Mouse (Mus musculus) heart, embryonic 16.5 days (tissue): ENCODE measurements at regions not wholly inside any gene's neighbourhood (a gene's known extent, or its start where the extent isn't known, plus 50 kb on each side); places are given as distances from the start of the nearest gene placed in this dataset.

Experiments
- ATAC-seq: fragments of 200-750 bp; cut with Nextera tagmentation; replicated peaks from 2 replicates; pipeline ENCODE4 v1.8.0; 2017; ENCODE audit warnings: moderate number of reproducible peaks; ENCODE audit not compliant: insufficient read depth, low FRiP score; ENCODE audit errors: extremely low read depth
- H3K27ac ChIP-seq: fragments of 300-500 bp; sonication (generic); 2 replicates; pipeline ENCODE4 v1.5.1; 2014; ENCODE audit warnings: mild to moderate bottlenecking, low read length, control low read depth, moderate library complexity
- H3K27me3 ChIP-seq: fragments of 300-500 bp; sonication (generic); 2 replicates; pipeline ENCODE4 v1.6.1; 2014; ENCODE audit warnings: low read length, mixed read lengths; ENCODE audit not compliant: control insufficient read depth, insufficient read depth
- H3K36me3 ChIP-seq: fragments of 300-500 bp; sonication (generic); 2 replicates; pipeline ENCODE4 v1.6.1; 2014; ENCODE audit not compliant: control insufficient read depth, insufficient read depth
- H3K4me1 ChIP-seq: fragments of 300-500 bp; sonication (generic); 2 replicates; pipeline ENCODE4 v1.6.1; 2014; ENCODE audit warnings: low read length, mixed read lengths; ENCODE audit not compliant: control insufficient read depth, insufficient read depth
- H3K4me2 ChIP-seq: fragments of 300-500 bp; sonication (generic); 2 replicates; pipeline ENCODE4 v1.6.1; 2014; ENCODE audit warnings: low read depth, mild to moderate bottlenecking, control low read depth, low read length
- H3K4me3 ChIP-seq: fragments of 300-500 bp; sonication (generic); 2 replicates; pipeline ENCODE4 v1.5.1; 2014; ENCODE audit warnings: mild to moderate bottlenecking, control low read depth, low read length
- H3K9ac ChIP-seq: fragments of 300-500 bp; sonication (generic); 2 replicates; pipeline ENCODE4 v1.6.1; 2014; ENCODE audit warnings: low read length, control low read depth
- H3K9me3 ChIP-seq: fragments of 300-500 bp; sonication (generic); replicated peaks from 2 replicates; pipeline ENCODE4 v1.6.1; 2016; ENCODE audit warnings: low read length; ENCODE audit not compliant: control insufficient read depth
- WGBS: fragments of 180-500 bp; shearing (Covaris S2); extraction: QIAGEN DNeasy Blood & Tissue Kit; methylation state at CpG from one replicate; pipeline ENCODE4 v1.1.7; 2014; 5-methylcytosine and 5-hydroxymethylcytosine counted together

DNA sequence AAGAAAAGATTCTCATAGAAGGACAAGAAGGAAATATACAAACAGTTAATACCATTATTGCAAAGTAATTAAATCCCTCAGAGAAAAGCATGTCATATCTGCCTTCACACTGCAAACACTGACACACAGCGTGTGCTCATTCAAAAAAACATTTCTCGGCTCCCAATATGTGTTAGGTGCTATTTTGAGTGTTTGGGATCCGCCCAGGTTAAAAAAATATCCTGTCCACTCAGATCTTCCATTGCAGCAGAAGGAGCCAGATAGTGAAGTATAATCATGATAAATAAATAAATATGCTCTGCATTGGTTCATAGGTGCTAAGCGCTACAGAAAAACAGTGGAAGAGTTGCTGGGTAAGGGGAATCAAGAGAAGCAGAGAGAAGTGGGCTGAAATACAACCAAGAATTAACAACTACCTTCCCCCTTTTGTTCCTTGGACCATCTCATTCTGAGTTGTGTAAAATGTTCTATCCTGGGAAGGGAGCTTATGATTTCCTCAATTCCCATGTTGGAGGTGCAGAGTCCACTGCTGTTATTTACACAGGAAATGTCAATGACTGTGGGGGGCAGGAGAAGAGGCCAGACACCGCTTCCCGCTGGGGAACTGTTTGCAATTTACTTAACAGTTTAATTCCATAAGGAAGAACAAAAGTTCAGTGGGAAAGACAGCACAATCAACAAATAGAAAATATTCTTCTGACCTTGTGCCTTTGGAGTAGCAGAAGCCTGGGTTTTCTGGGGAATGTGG is 139.9 kb downstream of the Tle1 start:
- Histone ChIP-seq H3K9ac (no peak overlapping the region), H3K36me3 (no peaks in the 10 kb centered on the region), H3K4me2 (no peak overlapping the region), H3K27ac (no peak overlapping the region), H3K4me1 (no peaks in the 10 kb centered on the region), H3K4me3 (no peak overlapping the region), H3K27me3 (no peaks in the 10 kb centered on the region), H3K9me3 (no peaks in the 10 kb centered on the region)
- ATAC-seq, result no peak
- 56% methylated on average over 6 of the region's 6 CpGs for WGBS

DNA sequence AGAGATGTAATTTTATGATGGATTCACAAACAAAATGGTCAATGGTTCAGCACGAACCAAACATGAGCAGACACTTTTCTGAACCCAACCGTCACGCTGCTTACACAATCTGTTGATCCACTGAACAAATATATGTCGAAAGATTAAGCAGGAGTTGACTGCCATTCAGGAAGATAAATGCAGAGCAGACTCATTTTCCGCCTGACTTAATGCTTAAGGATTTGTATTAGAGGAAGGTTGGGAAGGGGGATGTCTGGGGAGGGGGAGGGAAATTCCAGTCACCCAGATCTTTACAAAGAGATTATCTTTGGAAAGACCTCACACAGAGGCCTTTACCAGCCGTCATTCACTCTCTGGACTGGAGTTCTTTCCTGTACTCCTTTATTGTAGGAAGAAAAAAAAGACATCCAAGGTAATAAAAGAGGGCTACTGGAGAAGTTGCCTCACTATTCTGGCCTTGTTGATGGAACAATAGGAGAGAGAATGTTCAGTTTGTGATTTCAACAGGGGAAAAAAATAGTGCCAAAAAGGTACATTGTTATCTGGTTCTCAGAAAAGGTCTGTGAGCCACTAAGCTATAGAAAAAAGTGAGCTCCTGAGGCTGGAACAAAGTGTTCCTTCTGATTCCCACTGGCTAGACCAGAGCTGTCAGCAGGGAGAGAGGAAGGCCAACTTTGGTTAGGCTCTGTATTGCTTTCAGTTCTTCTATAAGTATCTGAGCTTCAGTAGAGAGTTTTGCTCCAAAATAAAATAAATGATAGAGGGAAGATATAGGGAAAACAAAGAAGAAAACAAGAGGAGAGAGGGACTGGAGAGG is 150.9 kb downstream of the Tle1 start:
- no peak for ATAC-seq
- Histone ChIP-seq H3K4me1 (no peaks in the 10 kb centered on the region), H3K9ac (no peak overlapping the region), H3K27ac (no peak overlapping the region), H3K4me2 (no peak overlapping the region), H3K9me3 (no peaks in the 10 kb centered on the region), H3K4me3 (no peak overlapping the region), H3K36me3 (no peaks in the 10 kb centered on the region), H3K27me3 (no peaks in the 10 kb centered on the region)
- WGBS, result 22% methylated on average over 6 of the region's 6 CpGs

DNA sequence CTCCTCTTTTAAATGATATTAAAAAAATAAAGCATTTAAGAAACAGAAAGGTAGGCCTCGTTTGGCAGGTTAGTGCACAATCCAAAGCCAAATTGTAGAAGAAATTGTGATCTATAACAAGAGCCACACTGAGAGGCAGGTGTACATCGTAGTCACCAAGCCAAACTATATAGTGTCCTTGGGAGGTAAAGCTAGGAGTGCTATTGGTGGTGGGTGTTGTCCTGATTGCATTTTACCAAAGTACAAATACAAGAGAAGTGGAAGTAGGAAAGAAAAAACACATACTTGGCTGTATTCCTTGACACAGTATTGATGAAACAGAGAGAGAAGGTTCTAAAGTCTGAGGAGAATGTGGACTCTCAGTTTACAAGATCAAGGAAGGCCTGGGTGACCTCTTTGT is 178.6 kb downstream of the Tle1 start:
- WGBS, result 68% methylated on average over 2 of the region's 2 CpGs
- ATAC-seq, result no peak
- H3K27ac ChIP-seq, result no peak overlapping the region
- no peak overlapping the region for H3K4me3 ChIP-seq
- H3K36me3 ChIP-seq, result no peaks in the 10 kb centered on the region
- no peaks in the 10 kb centered on the region for H3K27me3 ChIP-seq
- no peaks in the 10 kb centered on the region for H3K9me3 ChIP-seq
- no peak overlapping the region for H3K4me2 ChIP-seq
- no peak overlapping the region for H3K9ac ChIP-seq
- H3K4me1 ChIP-seq, result no peaks in the 10 kb centered on the region

DNA sequence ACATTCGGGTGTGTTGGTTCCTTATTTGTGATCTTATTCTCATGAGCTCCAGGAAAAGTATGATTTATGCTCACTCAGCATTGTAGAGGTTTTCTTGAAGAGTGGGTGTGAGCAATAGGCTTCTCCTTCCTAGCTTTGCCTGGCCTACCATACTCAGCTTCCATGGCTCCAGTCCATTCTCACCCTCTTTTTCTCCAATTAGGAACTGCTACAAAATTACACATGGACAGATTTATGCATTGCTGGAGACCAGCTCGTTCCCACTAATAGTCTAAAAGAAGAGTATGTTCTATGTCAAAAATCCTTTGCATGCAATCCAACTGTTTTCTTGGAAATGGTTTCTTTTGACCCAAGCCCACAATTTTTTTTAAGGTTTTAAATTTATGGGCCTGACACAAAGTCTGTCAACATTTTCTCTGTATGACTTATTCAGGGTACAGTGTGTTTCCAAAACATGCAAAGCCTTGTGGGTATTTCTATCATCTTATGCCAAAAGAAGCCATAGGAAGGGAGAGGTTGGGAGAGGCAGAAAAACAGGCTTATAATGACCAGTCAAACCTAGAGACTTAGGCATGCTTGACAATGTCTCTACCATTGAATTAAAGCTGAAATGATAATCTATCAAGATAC is 186.4 kb downstream of the Tle1 start:
- Histone ChIP-seq H3K9ac (no peak overlapping the region), H3K27ac (no peak overlapping the region), H3K9me3 (no peaks in the 10 kb centered on the region), H3K4me3 (no peak overlapping the region), H3K36me3 (no peaks in the 10 kb centered on the region), H3K4me1 (no peaks in the 10 kb centered on the region), H3K27me3 (no peaks in the 10 kb centered on the region), H3K4me2 (no peak overlapping the region)
- 70% methylated on average over 2 of the region's 2 CpGs for WGBS
- no peak for ATAC-seq

DNA sequence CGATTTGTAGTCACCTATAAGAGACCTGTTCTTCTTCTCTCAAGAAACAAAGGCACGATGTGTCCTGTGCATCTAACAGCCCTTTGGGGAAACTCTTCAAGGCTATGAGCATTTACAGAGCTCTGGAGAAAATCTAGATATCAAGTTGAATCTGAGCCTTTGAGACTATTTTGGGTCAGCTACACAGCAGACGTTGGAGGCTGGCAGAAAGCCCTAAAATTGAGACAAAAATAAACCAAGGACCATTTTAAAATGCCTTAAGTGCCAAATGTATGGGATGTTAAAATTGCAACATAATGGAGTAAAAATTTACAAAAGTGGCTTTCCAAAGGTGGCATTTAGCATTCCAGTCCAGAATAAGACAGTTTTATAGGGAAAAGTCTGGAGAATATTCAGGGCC is 187.1 kb downstream of the Tle1 start:
- no peak for ATAC-seq
- Histone ChIP-seq H3K36me3 (no peaks in the 10 kb centered on the region), H3K27me3 (no peaks in the 10 kb centered on the region), H3K9ac (no peak overlapping the region), H3K4me1 (no peaks in the 10 kb centered on the region), H3K4me2 (no peak overlapping the region), H3K9me3 (peaks cover 2% of the 10 kb centered on the region; the same call in 1 of the 2 replicates), H3K4me3 (no peak overlapping the region), H3K27ac (no peak overlapping the region)
- 57% methylated on average over 3 of the region's 3 CpGs for WGBS

DNA sequence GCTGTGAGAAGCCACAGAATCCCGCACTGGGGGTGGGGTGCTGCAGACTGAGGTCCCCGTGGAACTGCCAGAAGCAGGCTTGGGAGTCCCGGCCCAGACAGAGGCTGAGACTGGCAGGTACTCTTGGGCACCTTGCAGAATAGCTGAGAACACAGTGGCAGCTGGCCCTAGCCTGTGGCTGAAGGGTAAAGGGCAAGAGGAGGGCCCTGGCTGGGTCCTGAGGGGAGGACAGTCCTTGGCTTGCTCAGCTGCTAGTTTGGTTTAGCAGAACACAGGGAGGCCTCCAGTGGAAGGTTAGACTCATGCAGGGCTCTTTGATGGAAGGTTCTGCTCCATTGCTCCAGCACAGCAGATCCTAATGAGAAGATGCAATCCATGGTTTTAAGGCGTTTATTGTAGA is 190.4 kb downstream of the Tle1 start:
- WGBS, result 76% methylated on average over 4 of the region's 4 CpGs
- H3K36me3 ChIP-seq, result no peaks in the 10 kb centered on the region
- no peak for ATAC-seq
- no peaks in the 10 kb centered on the region for H3K27me3 ChIP-seq
- H3K4me3 ChIP-seq, result no peak overlapping the region
- no peaks in the 10 kb centered on the region for H3K4me1 ChIP-seq
- no peak overlapping the region for H3K27ac ChIP-seq
- H3K4me2 ChIP-seq, result no peak overlapping the region
- H3K9me3 ChIP-seq, result peaks cover 3% of the 10 kb centered on the region; the same call in 1 of the 2 replicates
- no peak overlapping the region for H3K9ac ChIP-seq

DNA sequence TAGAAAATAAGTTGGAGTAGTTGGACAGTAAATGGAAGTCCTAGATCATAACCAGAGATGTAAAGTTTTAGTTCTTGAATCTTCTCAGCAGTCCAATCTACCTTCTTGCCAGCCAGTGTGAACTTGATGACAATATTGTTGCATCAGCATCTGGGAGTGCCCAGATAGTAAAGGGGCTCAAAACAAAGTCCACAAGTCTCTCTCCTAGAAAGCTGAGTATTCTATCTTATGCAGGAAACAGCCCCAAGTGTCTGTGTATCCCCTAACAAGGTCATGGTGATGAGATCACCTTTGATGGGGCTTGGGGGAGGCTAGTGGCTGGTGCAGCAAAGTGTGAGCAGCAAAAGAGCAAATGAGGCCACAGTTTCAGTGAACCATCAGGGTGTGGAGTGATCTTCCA is 194.8 kb downstream of the Tle1 start:
- Histone ChIP-seq H3K4me2 (no peak overlapping the region), H3K4me1 (no peaks in the 10 kb centered on the region), H3K4me3 (no peak overlapping the region), H3K9me3 (peaks cover 6% of the 10 kb centered on the region; the same call in 1 of the 2 replicates), H3K27ac (no peak overlapping the region), H3K36me3 (no peaks in the 10 kb centered on the region), H3K27me3 (no peaks in the 10 kb centered on the region), H3K9ac (no peak overlapping the region)
- no peak for ATAC-seq

DNA sequence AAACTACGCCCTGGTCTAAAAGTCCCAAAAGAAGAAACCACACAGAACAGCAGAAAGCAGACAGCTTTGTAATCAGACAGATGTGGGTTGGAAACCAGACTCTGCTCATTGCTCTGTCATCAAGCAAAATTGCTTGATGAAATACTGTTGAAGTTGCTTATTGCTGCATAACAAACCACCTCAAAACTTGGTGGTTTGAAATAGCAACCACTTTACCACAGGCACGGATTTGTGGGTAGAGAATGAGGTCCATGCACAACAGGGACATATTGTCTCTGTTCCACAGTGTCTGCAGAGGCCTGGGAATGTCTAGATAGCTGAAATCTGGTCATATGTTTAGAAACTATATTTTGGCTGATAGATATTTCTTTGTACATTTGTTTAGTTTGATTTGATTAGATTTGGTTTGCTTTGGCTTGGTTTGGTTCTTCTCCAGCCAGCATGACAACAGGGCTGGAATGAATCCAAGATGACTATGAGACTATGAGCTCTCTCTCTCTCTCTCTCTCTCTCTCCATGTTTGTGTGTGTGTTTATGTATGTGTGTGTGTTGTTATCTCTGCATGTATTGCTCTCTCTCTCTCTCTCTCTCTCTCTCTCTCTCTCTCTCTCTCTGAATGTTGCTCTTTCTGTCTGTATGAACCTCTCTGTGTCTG is 199.4 kb downstream of the Tle1 start:
- no peak overlapping the region for H3K4me3 ChIP-seq
- H3K4me1 ChIP-seq, result no peaks in the 10 kb centered on the region
- H3K27ac ChIP-seq, result no peak overlapping the region
- H3K27me3 ChIP-seq, result no peaks in the 10 kb centered on the region
- H3K9me3 ChIP-seq, result 0 out of 2 replicates have a peak, but pooled peaks cover 3% of the 10 kb centered on the region
- no peak for ATAC-seq
- H3K9ac ChIP-seq, result no peak overlapping the region
- H3K4me2 ChIP-seq, result no peak overlapping the region
- WGBS, result 49% methylated on average over 2 of the region's 2 CpGs
- no peaks in the 10 kb centered on the region for H3K36me3 ChIP-seq
